Mouse (Mus musculus) B cell, adult 2 months (primary cell): ENCODE measurements around the gene Ldb1.

ENCODE experiments used
- DNase-seq, 2 experiments: peaks; one replicate each; pipeline ENCODE4 v3.0.0; 2022

The Ldb1 gene

DNA sequence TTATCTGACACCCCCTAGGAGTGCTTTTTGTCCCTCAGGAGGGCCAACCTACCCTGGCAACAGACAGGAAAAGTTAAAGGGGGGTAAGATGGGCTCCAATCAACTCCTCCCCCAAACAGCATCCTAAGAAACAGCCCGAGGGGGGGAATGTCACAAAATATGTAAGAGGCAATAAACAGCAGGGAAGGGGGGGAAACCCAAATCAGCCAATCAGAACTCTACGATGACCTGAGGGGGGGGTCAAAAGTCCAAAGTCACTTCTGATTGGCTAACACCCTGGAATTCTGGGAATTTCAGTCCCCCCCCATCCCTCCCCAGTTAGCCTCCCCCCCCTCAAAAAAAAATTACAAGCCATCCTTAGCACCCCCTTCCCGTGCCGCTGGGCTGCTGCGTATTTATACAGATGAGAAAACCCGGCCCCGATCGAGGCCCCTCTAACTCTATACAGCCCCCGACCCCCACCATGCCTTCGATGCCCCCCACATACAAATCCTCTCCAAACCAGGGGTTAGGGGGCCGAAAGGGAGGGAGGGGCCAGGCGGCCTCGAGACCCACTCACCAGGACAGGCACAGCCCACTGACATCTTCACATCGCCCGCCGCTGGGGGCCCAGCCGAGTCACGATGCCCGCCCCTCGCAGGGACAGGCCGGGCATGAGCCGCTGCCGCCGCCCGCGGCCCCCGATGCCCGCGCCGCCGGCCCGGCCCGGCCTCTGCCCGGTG, 582 bp downstream of the Ldb1 start, which contains the start of gene Pprc1:
Gene Pprc1, plus strand, starts transcription at position 616 of the 722 bp plus-strand sequence.
- peak in 1 of 2 experiments; percentile 21 for DNase-seq

GRCm38 (mm10) chr19:46043380-46043779, 1.6 kb downstream of the Ldb1 start:
- DNase-seq, result no peak

GRCm38 (mm10) chr19:46042476-46043011, 2.5 kb downstream of the Ldb1 start:
- peak; percentile 31 to 32 for DNase-seq

DNA sequence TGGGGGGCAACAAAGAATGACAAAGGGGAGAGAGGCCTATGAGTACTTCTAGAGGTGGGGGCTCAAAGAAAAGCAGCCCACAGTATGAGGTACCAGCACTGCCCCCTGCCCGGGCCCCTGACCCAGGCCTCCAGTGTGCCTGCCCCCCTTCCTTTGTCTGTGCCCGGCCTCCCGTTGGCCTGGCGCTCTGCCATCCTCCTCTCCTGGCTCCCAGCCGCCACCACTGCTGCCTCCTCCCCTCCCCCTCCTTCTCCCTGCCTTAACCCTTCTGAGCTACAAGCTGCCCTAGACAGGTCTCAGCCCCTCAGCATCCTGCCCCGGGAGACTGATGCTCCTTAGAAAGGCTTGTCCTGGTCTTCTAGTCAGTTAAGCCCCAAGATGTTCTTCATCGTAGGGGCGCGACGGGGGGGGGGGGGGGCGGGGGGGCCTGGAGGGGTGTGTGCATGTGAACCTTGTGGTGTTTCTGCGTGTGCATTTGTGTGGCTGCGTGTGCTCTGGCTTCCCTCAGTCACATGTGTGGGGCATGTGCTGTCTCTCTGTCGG, 3.0 kb downstream of the Ldb1 start:
- DNase-seq, result peak in 1 of 2 experiments; percentile 26

DNA sequence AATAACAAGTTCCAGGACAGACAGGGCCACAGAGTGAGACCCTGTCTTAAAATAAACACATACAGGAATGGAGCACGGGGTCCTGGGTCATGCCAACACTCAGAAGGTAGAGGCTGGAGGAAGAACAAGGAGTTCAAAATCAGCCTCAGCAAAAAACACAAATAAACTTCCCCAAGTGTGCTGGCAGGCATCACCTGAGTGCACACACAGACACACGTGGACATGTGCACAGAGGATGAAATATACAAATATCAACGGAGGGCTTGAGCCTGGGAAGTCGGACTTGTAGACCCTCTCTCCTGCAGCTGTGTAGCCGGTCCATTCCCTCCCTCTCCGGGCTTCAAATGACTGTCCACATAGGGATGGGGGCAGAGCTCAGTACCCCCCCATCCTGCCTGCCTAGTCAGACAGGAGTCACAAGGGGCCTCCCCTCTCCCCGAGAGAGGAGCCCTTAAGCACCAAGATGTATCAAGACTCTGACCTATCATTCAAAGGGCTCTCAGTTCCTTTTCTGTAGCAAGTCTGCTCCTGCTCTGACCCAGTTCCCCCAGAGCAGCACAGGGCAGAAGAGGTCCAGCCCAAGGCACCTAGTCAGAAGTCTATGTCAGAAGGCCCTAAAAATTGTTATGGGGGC, 3.6 kb downstream of the Ldb1 start:
- DNase-seq, result peak; percentile 52 to 53

GRCm38 (mm10) chr19:46040149-46040902, 4.7 kb downstream of the Ldb1 start:
- DNase-seq, result peak; percentile 30 to 37

- peak; percentile 87 to 89 for DNase-seq
These were observed 5.5 kb downstream of the Ldb1 start for GRCm38 (mm10) chr19:46039478-46039877.

DNA sequence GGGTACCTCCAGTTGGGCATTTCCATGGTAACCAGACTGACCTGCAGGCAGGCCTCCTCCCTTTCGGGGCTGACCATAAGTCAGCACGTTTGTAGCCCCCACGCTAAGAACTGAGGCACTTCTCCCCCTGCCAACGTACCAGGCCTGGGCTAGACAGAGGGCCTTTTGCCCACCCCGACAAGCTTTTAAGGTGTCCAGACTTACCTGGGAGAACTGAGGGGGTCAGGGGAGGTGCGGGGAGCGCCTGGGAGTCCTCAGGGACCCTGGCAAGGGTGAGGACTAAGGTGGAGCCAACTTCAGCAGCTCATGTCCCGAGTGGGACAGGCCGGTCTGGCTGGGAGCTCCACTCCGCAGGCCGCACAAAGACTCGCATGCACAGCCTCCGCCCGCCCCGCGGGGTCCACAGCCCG, 6.2 kb downstream of the Ldb1 start:
- DNase-seq, result peak in 1 of 2 experiments; percentile 9

GRCm38 (mm10) chr19:46037925-46038850, 6.8 kb downstream of the Ldb1 start:
- no peak for DNase-seq

DNA sequence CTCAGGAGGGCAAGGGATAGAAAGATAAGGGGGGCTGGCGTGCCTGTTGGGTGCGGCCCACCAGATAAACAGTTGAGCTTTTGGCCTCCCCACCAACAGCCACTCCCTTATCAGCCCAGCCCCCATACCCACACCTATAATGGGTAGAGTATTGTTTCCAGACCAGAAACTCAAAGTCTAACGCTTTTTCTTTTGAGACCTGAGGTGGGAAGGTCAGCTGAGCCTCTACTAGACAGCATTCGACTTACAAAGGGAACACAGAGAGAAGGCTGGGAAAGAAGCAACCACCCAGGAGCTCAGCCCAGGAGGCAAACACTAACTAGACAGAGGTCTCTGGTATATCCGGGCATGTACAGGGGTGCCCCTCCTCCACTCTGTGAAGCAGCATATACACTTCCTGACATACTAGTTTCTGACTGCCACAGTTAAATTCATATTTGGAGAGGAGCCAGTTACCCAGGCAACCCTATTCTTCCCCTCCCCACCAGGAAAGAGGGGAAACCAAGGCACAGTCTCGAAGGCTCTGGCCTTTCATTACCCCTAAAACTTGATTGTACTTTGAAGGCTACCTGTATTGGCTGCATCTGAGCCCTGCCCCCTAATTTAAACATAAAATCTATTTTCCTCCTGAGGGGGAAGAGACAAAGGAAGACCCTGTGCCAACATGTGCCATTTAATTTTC, 7.6 kb downstream of the Ldb1 start:
- DNase-seq, result peak; percentile 46 to 53

DNA sequence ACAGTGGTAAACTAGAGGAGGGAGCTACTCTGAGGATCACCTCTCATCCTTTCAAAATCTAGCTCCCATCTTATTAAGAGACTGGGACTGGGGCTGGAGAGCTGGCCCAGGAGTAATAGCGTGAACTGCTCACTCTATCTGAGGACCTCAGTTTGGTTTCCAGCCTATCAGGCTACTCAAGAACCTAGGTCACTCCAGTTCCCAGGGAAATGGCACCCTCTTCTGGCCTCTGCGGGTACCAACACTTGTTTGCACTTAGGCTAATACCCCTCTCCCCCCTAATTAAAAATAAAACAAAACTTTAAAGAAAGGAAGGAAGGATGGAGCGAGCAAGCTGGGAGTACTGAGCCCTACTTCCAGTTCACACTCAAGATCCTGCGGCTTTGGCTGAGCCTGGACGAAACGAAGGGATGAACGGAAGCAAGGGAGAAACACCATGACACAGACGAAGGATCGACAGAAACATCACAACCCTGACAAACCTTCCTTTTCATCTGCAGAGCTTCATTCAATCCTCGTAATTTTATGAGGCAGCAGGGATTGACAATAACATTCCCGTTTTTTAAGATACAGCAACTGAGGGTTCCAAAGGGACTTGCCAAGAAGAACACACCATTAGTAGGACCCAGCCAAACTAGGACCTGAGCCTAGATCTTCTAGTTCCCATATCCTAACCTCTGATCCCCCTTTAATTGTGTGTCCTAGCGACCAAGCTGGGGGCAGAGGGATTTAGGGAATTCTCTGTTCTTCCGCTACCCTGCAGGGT, 8.4 kb downstream of the Ldb1 start:
- DNase-seq, result peak; percentile 54 to 57

DNA sequence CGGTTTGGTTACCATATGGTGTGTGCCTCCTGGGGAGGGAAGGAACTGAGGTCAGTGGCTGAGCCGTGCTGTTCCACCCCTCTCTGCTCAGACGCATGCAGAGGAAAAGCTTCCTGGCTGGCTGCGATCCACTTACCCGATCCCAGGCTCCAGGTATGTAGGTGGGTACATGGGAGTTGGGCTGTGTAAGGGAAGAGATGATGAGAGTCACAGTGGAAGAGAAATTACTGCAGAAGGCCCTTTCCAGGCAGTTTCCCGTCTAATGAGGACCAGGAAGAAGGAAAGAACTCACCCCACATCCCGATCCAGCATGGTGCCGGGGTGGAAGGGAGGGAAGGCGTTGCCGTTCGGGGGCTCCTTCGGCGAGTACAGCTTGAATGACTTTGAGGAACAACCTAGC, 9.0 kb downstream of the Ldb1 start:
- no peak for DNase-seq

- no peak for DNase-seq
These were observed 11.1 kb downstream of the Ldb1 start for GRCm38 (mm10) chr19:46033911-46034310.

GRCm38 (mm10) chr19:46032731-46033510, 12.1 kb downstream of the Ldb1 start:
- DNase-seq, result no peak

DNA sequence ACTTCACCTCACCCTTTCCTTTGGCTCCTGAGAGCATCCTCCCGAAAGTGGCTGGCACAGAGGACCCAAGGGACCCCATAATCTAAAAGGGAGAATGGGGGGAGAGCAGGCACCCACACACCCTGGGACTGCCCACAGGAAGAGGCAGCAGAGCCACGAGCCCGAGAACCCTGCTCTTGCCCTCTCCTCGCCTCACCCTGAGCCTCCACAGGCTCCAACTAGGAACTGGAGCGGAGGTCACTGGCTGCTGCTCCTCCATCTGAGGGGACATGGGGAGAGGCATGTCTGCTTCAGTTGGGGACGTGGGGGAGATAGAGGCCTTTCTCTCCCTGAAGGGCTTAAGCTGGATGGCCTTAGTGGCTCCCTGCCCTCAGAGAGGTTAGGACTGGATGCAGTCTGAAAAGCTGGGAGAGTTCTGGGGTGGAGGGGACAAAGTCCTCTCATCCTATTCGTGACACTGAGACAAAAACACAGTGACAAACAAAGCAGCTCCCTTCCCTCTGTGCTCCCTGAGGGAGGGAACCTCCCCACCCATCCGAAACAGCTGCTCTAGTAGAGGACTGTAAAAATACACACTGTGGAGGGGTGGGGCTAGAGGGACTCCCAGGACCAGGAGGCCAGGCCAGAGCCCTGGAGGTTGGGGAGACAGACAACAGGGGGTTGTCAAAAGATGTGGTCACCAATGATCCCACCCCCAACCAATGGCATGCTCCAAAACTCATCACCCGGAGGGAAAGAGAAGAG, 13.2 kb downstream of the Ldb1 start:
- no peak for DNase-seq

- DNase-seq, result no peak
These were observed 14.6 kb downstream of the Ldb1 start for GRCm38 (mm10) chr19:46030196-46030983.

DNA sequence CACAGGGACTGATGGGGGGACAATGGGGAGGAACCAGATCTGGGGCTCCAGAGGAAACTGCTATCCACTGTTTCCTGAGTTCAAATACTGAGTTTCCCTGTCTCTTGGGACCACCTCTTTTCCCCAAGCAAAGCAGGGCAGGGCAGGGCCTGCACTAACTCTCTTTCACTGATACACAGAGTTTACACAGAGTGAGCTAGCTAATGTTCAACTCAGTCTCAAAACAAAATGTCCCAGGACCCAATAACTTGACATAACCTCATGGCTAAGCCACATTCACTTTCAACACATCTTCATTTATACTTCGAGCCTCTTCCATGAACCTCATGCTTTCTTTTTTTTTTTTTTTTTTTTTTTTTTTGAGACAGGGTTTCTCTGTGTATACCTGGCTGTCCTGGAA, 15.4 kb downstream of the Ldb1 start:
- no peak for DNase-seq

- DNase-seq, result peak in 1 of 2 experiments; percentile 21
These were observed 16.2 kb downstream of the Ldb1 start for GRCm38 (mm10) chr19:46028747-46029320.
